Mouse (Mus musculus) bone marrow macrophage, adult 2 months (primary cell): ENCODE measurements at regions not wholly inside any gene's neighbourhood (a gene's known extent, or its start where the extent isn't known, plus 50 kb on each side); places are given as distances from the start of the nearest gene placed in this dataset.

Experiments
- H3K27ac ChIP-seq: 2 replicates; pipeline ENCODE4 v1.5.1; 2012; ENCODE audit warnings: low read depth, low read length; ENCODE audit not compliant: insufficient read depth
- H3K4me1 ChIP-seq: 2 replicates; pipeline ENCODE4 v1.6.1; 2012; ENCODE audit warnings: low read length; ENCODE audit not compliant: control insufficient read depth, insufficient read depth
- H3K4me3 ChIP-seq: 2 replicates; pipeline ENCODE4 v1.5.1; 2012; ENCODE audit warnings: mild to moderate bottlenecking, low read length, moderate library complexity; ENCODE audit not compliant: insufficient read depth
- CTCF ChIP-seq: IDR thresholded peaks from 2 replicates; pipeline ENCODE4 v1.5.1; 2012; ENCODE audit warnings: low read depth, mild to moderate bottlenecking, low read length, moderate library complexity
- POLR2A ChIP-seq: IDR thresholded peaks from 2 replicates; pipeline ENCODE4 v1.6.1; 2012; ENCODE audit warnings: mild to moderate bottlenecking, low read depth, low read length, borderline replicate concordance

DNA sequence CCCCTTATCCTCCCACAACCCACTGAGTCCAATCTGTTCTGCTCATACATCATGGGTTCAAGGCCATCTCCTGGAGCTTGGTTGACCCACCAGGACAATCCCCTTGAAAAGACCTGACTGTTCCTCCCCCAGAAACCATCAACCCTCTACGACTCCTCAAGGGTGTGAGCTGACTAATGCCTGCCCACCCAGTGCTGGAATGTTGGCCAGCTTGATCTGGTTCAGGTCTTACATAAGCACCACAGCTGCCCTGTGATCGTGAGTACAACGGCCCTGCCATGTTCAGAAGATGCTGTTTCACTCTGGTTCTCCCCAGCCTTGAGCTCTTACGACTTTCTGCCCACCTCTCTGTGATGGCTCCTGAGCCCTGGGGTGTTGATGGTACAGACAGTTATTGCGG, 145.9 kb downstream of the Kdr start:
- 0 out of 2 replicates have a peak, but pooled peaks cover 2% of the 10 kb centered on the region for H3K4me1 ChIP-seq
- H3K27ac ChIP-seq: no peak overlapping the region
- H3K4me3 ChIP-seq: no peak overlapping the region
- no peak for TF ChIP-seq CTCF
- no peak for TF ChIP-seq POLR2A

- TF ChIP-seq CTCF (no peak), POLR2A (no peak)
- Histone ChIP-seq H3K27ac (no peak overlapping the region), H3K4me3 (no peak overlapping the region), H3K4me1 (no peaks in the 10 kb centered on the region)
These were observed 148.2 kb downstream of the Kdr start for GRCm38 (mm10) chr5:75829850-75830625.

- H3K4me3 ChIP-seq: no peak overlapping the region
- TF ChIP-seq CTCF: no peak
- TF ChIP-seq POLR2A: no peak
- no peaks in the 10 kb centered on the region for H3K4me1 ChIP-seq
- H3K27ac ChIP-seq: no peak overlapping the region
These were observed 149.9 kb downstream of the Kdr start for GRCm38 (mm10) chr5:75828332-75828731.

DNA sequence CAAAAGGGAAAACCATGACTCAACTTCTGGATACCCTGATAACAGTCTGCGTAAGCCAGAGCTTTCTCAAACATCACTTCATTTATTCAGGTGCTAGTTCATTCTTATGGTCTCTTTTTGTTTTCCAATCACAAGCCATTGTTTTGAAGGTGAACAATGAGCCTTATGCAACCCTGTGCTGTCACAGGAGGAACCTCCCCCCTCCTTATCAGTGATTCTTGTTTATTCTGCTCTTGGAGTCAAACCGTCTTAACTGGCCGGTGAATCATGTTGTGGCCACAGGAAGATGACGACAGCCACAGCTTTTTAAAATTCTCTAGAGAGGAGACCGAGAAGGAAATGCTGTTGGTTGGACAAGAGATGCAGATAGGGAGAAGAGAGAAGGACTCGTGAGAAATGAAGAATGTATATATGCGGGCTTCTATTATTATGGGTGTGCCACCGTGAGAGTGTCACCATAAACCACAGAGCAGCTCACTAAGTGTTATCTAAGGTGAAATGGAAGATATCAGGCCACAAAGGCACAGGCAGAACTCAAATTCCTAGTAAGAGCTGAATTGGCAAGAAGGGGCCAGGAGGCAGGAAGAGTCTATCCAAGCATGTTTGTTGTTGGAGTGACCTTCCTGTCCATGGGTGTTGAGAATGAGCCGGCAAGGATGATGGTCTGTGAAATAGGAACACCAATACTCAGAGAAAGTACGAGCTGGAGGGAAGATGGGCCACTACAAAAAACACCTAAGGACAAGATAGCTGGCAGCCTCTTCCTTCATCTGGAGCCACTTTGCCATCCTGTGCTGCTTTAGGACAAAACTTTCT, 151.8 kb downstream of the Kdr start:
- Histone ChIP-seq H3K4me3 (no peak overlapping the region), H3K27ac (no peak overlapping the region), H3K4me1 (no peaks in the 10 kb centered on the region)
- TF ChIP-seq CTCF: no peak
- no peak for TF ChIP-seq POLR2A

DNA sequence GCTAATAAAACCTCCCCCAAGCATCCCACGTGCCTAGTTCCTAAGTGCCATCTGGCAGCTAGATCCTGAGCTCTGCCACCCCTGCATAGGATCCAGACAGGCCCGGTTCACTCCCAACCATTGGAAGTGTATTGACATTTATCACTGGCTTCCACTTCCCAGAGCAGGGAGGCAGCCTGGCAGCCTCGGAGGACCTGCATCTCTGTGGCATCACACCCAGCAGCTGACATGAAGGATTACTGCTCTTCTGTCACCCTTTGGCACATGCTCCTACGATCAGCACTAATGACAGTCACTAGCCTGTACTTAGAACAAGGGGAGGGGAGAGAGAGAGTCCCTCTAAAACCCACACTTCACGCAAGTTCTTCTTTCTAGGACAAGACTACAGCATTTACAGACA, 152.7 kb downstream of the Kdr start:
- H3K27ac ChIP-seq: no peak overlapping the region
- TF ChIP-seq CTCF (no peak), POLR2A (no peak)
- H3K4me3 ChIP-seq: no peak overlapping the region
- H3K4me1 ChIP-seq: no peaks in the 10 kb centered on the region

DNA sequence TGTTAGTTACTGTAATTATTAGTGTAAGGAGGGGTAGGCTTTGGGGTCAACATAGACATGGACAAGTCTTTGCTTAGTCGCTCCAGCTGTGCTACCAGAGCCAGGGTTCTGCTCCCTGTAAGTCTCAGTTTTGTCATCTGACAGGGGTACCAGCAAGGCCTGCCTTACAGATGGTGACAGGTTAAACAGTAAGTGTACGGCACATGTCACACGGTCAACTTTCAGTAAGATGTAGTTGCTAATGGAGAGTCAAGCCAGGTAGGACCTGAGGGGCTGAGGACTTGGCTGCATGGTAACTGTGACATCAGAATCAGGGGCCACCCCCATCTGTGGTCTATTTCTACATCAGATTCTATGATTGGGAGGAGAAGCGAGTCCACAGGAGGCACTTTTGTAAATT, 153.6 kb downstream of the Kdr start:
- no peaks in the 10 kb centered on the region for H3K4me1 ChIP-seq
- no peak overlapping the region for H3K4me3 ChIP-seq
- no peak for TF ChIP-seq POLR2A
- no peak for TF ChIP-seq CTCF
- H3K27ac ChIP-seq: no peak overlapping the region

- H3K4me1 ChIP-seq: no peaks in the 10 kb centered on the region
- no peak overlapping the region for H3K27ac ChIP-seq
- no peak overlapping the region for H3K4me3 ChIP-seq
- TF ChIP-seq CTCF (no peak), POLR2A (no peak)
These were observed 154.6 kb downstream of the Kdr start for GRCm38 (mm10) chr5:75823646-75824045.

- Histone ChIP-seq H3K27ac (no peak overlapping the region), H3K4me3 (no peak overlapping the region), H3K4me1 (no peaks in the 10 kb centered on the region)
- no peak for TF ChIP-seq POLR2A
- no peak for TF ChIP-seq CTCF
These were observed 160.9 kb downstream of the Kdr start for GRCm38 (mm10) chr5:75817396-75817795.

GRCm38 (mm10) chr5:75814393-75814984, 163.8 kb downstream of the Kdr start:
- no peak overlapping the region for H3K4me3 ChIP-seq
- no peak for TF ChIP-seq POLR2A
- TF ChIP-seq CTCF: no peak
- no peaks in the 10 kb centered on the region for H3K4me1 ChIP-seq
- H3K27ac ChIP-seq: no peak overlapping the region

DNA sequence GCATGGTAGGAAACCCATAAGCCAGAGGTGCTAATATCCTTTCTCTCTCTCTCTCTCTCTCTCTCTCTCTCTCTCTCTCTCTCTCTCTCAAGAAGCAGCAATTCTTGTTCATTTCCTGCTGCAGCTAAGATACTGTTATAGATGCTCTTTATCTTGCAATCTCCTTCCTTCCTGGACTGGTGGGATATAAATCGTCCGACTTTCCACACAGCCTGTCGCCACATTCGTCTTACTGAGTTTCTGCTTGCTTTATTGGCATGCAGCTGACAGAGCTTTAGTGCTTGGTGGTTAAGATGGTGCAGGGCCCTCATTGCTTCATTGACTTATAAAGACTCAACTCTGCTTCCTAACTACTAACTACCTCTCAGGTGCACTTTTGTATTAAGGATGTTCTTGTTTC, 165.6 kb downstream of the Kdr start:
- no peak for TF ChIP-seq POLR2A
- TF ChIP-seq CTCF: no peak
- no peak overlapping the region for H3K27ac ChIP-seq
- no peaks in the 10 kb centered on the region for H3K4me1 ChIP-seq
- no peak overlapping the region for H3K4me3 ChIP-seq
